Comparison of ENCODE assay signal across 11 mouse cellular contexts in genomic region chr2:101827626-101828025, GRCm38 (mm10). TPM values are rescaled to one million over a fixed set of nuclear protein-coding genes. Genes with fewer than 3 reads are reported as not detected.
DNase-seq lines count a peak whose midpoint lies in the region; ATAC-seq and TF ChIP-seq lines count a peak whose summit lies in the region.
"Had no signal": no experiment of that assay in that cellular context is flagged by ENCODE, and none has a peak within 500 bp of the region (broad histone marks: within the 10 kb centered on the region; RNA-seq: fewer than 3 reads in every experiment).

No protein-coding gene starts in this region.

- no peak for DNase-seq in heart, postnatal 25 days (ENCODE audit: low spot score)
- DNase-seq in adrenal gland, postnatal 36 days: peak; percentile 13 to 44
- peak; percentile 95 for DNase-seq in kidney, adult 9 months
- peak; percentile 54 for DNase-seq in liver, postnatal 0 days
- no peak for DNase-seq in spleen, postnatal 4 days (ENCODE audit: low spot score in 2 of 2)
- DNase-seq in forebrain, embryonic 14.5 days (ENCODE audit: low spot score): no peak
- DNase-seq: gastrocnemius, postnatal 14 days had no signal

- ATAC-seq in heart, embryonic 14.5 days (ENCODE audit: insufficient number of reproducible peaks, insufficient read depth, low FRiP score, low read depth): peak; percentile 37; the same call in 1 of the 2 replicates
- ATAC-seq in liver, postnatal 0 days: peak; percentile 84
- no peak for ATAC-seq in midbrain, embryonic 16.5 days
- no peak for ATAC-seq in forebrain, embryonic 14.5 days

- 14% methylated on average over 5 of the region's 5 CpGs for WGBS in heart, embryonic 14.5 days
- WGBS in liver, postnatal 0 days (ENCODE audit: insufficient replicate concordance): 18% methylated on average over 5 of the region's 5 CpGs
- 64% methylated on average over 5 of the region's 5 CpGs for WGBS in midbrain, embryonic 16.5 days
- WGBS in forebrain, embryonic 14.5 days: 76% methylated on average over 5 of the region's 5 CpGs

- TF ChIP-seq CTCF in liver, postnatal 0 days (IDR thresholded peaks at IDR 0.05; ENCODE audit: low read depth): no peak

- H3K4me3 ChIP-seq in heart, embryonic 14.5 days (ENCODE audit: control insufficient read depth in 1 of 2, insufficient read depth in 1 of 2, low read depth in 1 of 2, low read length in 2 of 2): no peak overlapping the region
- no peak overlapping the region for H3K4me3 ChIP-seq in liver, postnatal 0 days (ENCODE audit: low read depth, low read length)
- H3K4me3 ChIP-seq in midbrain, embryonic 16.5 days (ENCODE audit: low read depth, low read length): no peak overlapping the region
- H3K4me3 ChIP-seq in forebrain, embryonic 14.5 days (ENCODE audit: low read depth, low read length): no peak overlapping the region
- H3K4me3 ChIP-seq: embryonic facial prominence, embryonic 12.5 days; stomach, embryonic 15.5 days had no signal

- 0 out of 2 replicates have a peak, but pooled peaks have one; percentile 26 for TF ChIP-seq EP300 in liver, postnatal 0 days (IDR thresholded peaks at IDR 0.05; ENCODE audit: low read depth)

- no peak overlapping the region for H3K4me2 ChIP-seq in heart, embryonic 14.5 days (ENCODE audit: low read length)
- H3K4me2 ChIP-seq in liver, postnatal 0 days (ENCODE audit: low read depth, low read length): peak overlapping the region; percentile 44
- H3K4me2 ChIP-seq in midbrain, embryonic 16.5 days (ENCODE audit: low read length): no peak overlapping the region
- no peak overlapping the region for H3K4me2 ChIP-seq in forebrain, embryonic 14.5 days (ENCODE audit: low read length)
- H3K4me2 ChIP-seq: embryonic facial prominence, embryonic 12.5 days; stomach, embryonic 15.5 days had no signal

- no peaks in the 10 kb centered on the region for H3K9me3 ChIP-seq in heart, embryonic 14.5 days (ENCODE audit: control insufficient read depth, low read length)
- H3K9me3 ChIP-seq in liver, postnatal 0 days (ENCODE audit: low read length): no peaks in the 10 kb centered on the region
- H3K9me3 ChIP-seq in midbrain, embryonic 16.5 days (replicated peaks; ENCODE audit: control insufficient read depth, low read length, poor library complexity, severe bottlenecking): no peaks in the 10 kb centered on the region
- no peaks in the 10 kb centered on the region for H3K9me3 ChIP-seq in forebrain, embryonic 14.5 days (replicated peaks; ENCODE audit: control insufficient read depth, low read length)
- H3K9me3 ChIP-seq: embryonic facial prominence, embryonic 12.5 days; stomach, embryonic 15.5 days had no signal

- H3K27me3 ChIP-seq in heart, embryonic 14.5 days (ENCODE audit: control insufficient read depth, insufficient read depth, low read length): no peaks in the 10 kb centered on the region
- H3K27me3 ChIP-seq in liver, postnatal 0 days (ENCODE audit: insufficient read depth, low read length): no peaks in the 10 kb centered on the region
- H3K27me3 ChIP-seq in midbrain, embryonic 16.5 days (ENCODE audit: control insufficient read depth, insufficient read depth, low read depth, low read length): no peaks in the 10 kb centered on the region
- H3K27me3 ChIP-seq in forebrain, embryonic 14.5 days (replicated peaks; ENCODE audit: control insufficient read depth, insufficient read depth, low read length): no peaks in the 10 kb centered on the region
- H3K27me3 ChIP-seq: embryonic facial prominence, embryonic 12.5 days; stomach, embryonic 15.5 days had no signal

- H3K36me3 ChIP-seq in heart, embryonic 14.5 days (ENCODE audit: control insufficient read depth, insufficient read depth, low read length): no peaks in the 10 kb centered on the region
- H3K36me3 ChIP-seq in liver, postnatal 0 days (replicated peaks; ENCODE audit: insufficient read depth, low read length): no peaks in the 10 kb centered on the region
- no peaks in the 10 kb centered on the region for H3K36me3 ChIP-seq in midbrain, embryonic 16.5 days (ENCODE audit: control insufficient read depth, insufficient read depth, low read length)
- no peaks in the 10 kb centered on the region for H3K36me3 ChIP-seq in forebrain, embryonic 14.5 days (ENCODE audit: control insufficient read depth, insufficient read depth, low read length)
- H3K36me3 ChIP-seq: embryonic facial prominence, embryonic 12.5 days; stomach, embryonic 15.5 days had no signal

- intact Hi-C loops in heart, postnatal 25 days (cut with DNase I): loop anchor here (2.0 to 5.0 kb wide), 2 partner anchors 31 to 120 kb away; no protein-coding TSS in a partner anchor

- H3K27ac ChIP-seq in heart, embryonic 14.5 days (replicated peaks in 1 of 2; ENCODE audit: control insufficient read depth in 1 of 2, insufficient read depth in 1 of 2, low read depth in 2 of 2, low read length in 2 of 2): no peak overlapping the region
- peak overlapping the region; percentile 77 for H3K27ac ChIP-seq in liver, postnatal 0 days (ENCODE audit: low read depth)
- H3K27ac ChIP-seq in midbrain, embryonic 16.5 days (ENCODE audit: low read length): no peak overlapping the region
- H3K27ac ChIP-seq in forebrain, embryonic 14.5 days (ENCODE audit: low read depth, low read length): no peak overlapping the region
- H3K27ac ChIP-seq: embryonic facial prominence, embryonic 12.5 days; stomach, embryonic 15.5 days had no signal

- H3K4me1 ChIP-seq in heart, embryonic 14.5 days (ENCODE audit: control insufficient read depth in 2 of 2, insufficient read depth in 2 of 2, low read length in 2 of 2): peaks cover 7 to 12% of the 10 kb centered on the region in 2 experiments
- H3K4me1 ChIP-seq in liver, postnatal 0 days (ENCODE audit: insufficient read depth): peaks cover 18% of the 10 kb centered on the region; the same call in 1 of the 2 replicates
- no peaks in the 10 kb centered on the region for H3K4me1 ChIP-seq in midbrain, embryonic 16.5 days (ENCODE audit: control insufficient read depth, insufficient read depth, low read length)
- peaks cover 5% of the 10 kb centered on the region; the same call in 1 of the 2 replicates for H3K4me1 ChIP-seq in forebrain, embryonic 14.5 days (ENCODE audit: control insufficient read depth, insufficient read depth, low read length)
- H3K4me1 ChIP-seq: stomach, embryonic 15.5 days had no signal

- no peak overlapping the region for H3K9ac ChIP-seq in heart, embryonic 14.5 days (ENCODE audit: low read length)
- H3K9ac ChIP-seq in liver, postnatal 0 days (replicated peaks): no peak overlapping the region
- H3K9ac ChIP-seq in midbrain, embryonic 16.5 days (ENCODE audit: low read depth, low read length): no peak overlapping the region
- H3K9ac ChIP-seq in forebrain, embryonic 14.5 days (ENCODE audit: low read length): no peak overlapping the region
- H3K9ac ChIP-seq: embryonic facial prominence, embryonic 12.5 days; stomach, embryonic 15.5 days had no signal

RNA-seq across cellular contexts. Expression of gene Prr5l, which starts 55.2 kb away (rescaled TPM):
- 6.4 and 7.2 TPM in 2 replicates for polyA plus RNA-seq in heart, embryonic 14.5 days (2014; fragmentation: Nextera tagmentation; extraction: Ambion mirVana)
- 1 to 10 TPM in 1 of 2 experiments, under 1 TPM in 1; 0.64 to 2.5 TPM for total RNA-seq in heart, postnatal 25 days (2021)
- total RNA-seq in adrenal gland, postnatal 36 days (2021): 1 to 10 TPM; 4.5 to 5.2 TPM
- 2.9 and 4.0 TPM in 2 replicates for polyA plus RNA-seq in liver, postnatal 0 days (2015; fragmentation: Nextera tagmentation; extraction: Ambion mirVana)
- polyA plus RNA-seq in midbrain, embryonic 16.5 days (2015; fragmentation: Nextera tagmentation; extraction: Ambion mirVana): 4.6 and 4.7 TPM in 2 replicates
- polyA plus RNA-seq in forebrain, embryonic 14.5 days (2014; fragmentation: Nextera tagmentation; extraction: Ambion mirVana): 5.1 and 5.4 TPM in 2 replicates

RNA-seq across cellular contexts. Expression of gene Commd9, which starts 58.4 kb away (rescaled TPM):
- 53.5 and 57.8 TPM in 2 replicates for polyA plus RNA-seq in heart, embryonic 14.5 days (2014; fragmentation: Nextera tagmentation; extraction: Ambion mirVana)
- 10 to 100 TPM; 26.9 to 29.3 TPM for total RNA-seq in heart, postnatal 25 days (2021)
- total RNA-seq in adrenal gland, postnatal 36 days (2021): 10 to 100 TPM; 39.0 to 48.7 TPM
- 20.6 and 23.6 TPM in 2 replicates for polyA plus RNA-seq in liver, postnatal 0 days (2015; fragmentation: Nextera tagmentation; extraction: Ambion mirVana)
- 105 and 119 TPM in 2 replicates for polyA plus RNA-seq in midbrain, embryonic 16.5 days (2015; fragmentation: Nextera tagmentation; extraction: Ambion mirVana)
- 111 and 118 TPM in 2 replicates for polyA plus RNA-seq in forebrain, embryonic 14.5 days (2014; fragmentation: Nextera tagmentation; extraction: Ambion mirVana)

Comparison
In these comparisons a context has a peak if more than half of its experiments do, and no peak if none do; other contexts are left out.
1. ATAC-seq: peak in heart, embryonic 14.5 days (single experiment) and liver, postnatal 0 days (single experiment); none in midbrain, embryonic 16.5 days (single experiment) and forebrain, embryonic 14.5 days (single experiment).
2. DNase-seq: peak in adrenal gland, postnatal 36 days (2 of 2), kidney, adult 9 months (single experiment) and liver, postnatal 0 days (single experiment); none in heart, postnatal 25 days (single experiment), spleen, postnatal 4 days (0 of 2) and forebrain, embryonic 14.5 days (single experiment).